Mouse (Mus musculus) cortical plate, adult 2 months (tissue): ENCODE measurements around the gene Grb2. TPM values are rescaled to one million over a fixed set of nuclear protein-coding genes. Genes with fewer than 3 reads are reported as not detected.

Experiments used
- H3K27ac ChIP-seq: fragments of 200-500 bp; 2 replicates; pipeline ENCODE4 v1.5.1; 2012; ENCODE audit warnings: low read length, control low read depth, inconsistent platforms; ENCODE audit not compliant: insufficient read depth
- H3K4me1 ChIP-seq: fragments of 200-500 bp; 2 replicates; pipeline ENCODE4 v1.6.1; 2011; ENCODE audit warnings: low read length; ENCODE audit not compliant: control insufficient read depth, insufficient read depth
- H3K4me3 ChIP-seq: fragments of 200-500 bp; 2 replicates; pipeline ENCODE4 v1.5.1; 2011; ENCODE audit warnings: mild to moderate bottlenecking, low read length, control low read depth; ENCODE audit not compliant: insufficient read depth
- CTCF ChIP-seq: fragments of 200-500 bp; IDR thresholded peaks from 2 replicates; pipeline ENCODE4 v1.5.1; 2011; ENCODE audit warnings: mild to moderate bottlenecking, control low read depth, low read length; ENCODE audit not compliant: insufficient read depth; ENCODE audit errors: extremely low read depth
- POLR2A ChIP-seq: fragments of 200-500 bp; IDR thresholded peaks from 2 replicates; pipeline ENCODE4 v1.6.1; 2011; ENCODE audit warnings: mild to moderate bottlenecking, low read length, control low read depth; ENCODE audit not compliant: insufficient read depth; ENCODE audit errors: extremely low read depth
- polyA plus RNA-seq: library from polyadenylated mRNA; depleted of rRNA; stranded (reverse); fragments of >200 nt; gene quantifications from 2 replicates; pipeline ENCODE4 v1.2.3, GENCODE M21; 2012

Gene Grb2
- polyA plus RNA-seq, 1 experiment, result 106 TPM

GRCm38 (mm10) chr11:115741070-115741469, 32.7 kb upstream of the Grb2 start:
- Histone ChIP-seq H3K27ac (no peak overlapping the region), H3K4me3 (no peak overlapping the region), H3K4me1 (no peaks in the 10 kb centered on the region)
- TF ChIP-seq POLR2A (no peak), CTCF (no peak)

DNA sequence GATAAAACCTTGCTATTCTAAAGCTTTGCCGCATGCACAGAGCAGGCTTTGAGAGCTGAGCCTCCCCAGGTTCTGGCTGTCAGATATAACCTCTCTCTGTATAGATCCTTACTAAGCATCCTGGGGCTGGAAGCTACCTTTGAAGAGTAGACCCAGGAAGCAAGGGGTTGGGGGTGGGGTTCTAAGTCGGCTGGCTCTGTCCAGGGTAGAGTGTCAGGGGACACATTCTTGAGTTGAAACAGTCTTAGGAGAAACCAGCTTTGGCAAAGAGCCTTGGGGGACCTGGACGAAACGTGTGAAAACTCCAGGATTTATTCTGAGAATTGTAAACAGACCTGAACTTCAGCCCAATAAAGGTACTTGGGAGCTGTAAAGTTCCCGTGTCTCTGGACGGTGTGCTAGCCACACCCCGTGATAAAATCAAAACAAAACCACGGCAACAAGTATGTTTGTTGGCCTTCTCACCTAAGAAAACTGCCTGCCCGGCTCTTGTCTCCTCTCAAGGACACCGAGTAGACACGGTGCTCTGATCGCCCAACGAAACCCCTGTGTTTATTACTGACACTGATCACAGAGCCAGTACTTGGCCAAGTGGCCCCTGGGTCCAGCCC, 30.0 kb upstream of the Grb2 start:
- no peak for TF ChIP-seq CTCF
- no peak for TF ChIP-seq POLR2A
- Histone ChIP-seq H3K4me3 (no peak overlapping the region), H3K4me1 (0 out of 2 replicates have a peak, but pooled peaks cover 1% of the 10 kb centered on the region), H3K27ac (no peak overlapping the region)

DNA sequence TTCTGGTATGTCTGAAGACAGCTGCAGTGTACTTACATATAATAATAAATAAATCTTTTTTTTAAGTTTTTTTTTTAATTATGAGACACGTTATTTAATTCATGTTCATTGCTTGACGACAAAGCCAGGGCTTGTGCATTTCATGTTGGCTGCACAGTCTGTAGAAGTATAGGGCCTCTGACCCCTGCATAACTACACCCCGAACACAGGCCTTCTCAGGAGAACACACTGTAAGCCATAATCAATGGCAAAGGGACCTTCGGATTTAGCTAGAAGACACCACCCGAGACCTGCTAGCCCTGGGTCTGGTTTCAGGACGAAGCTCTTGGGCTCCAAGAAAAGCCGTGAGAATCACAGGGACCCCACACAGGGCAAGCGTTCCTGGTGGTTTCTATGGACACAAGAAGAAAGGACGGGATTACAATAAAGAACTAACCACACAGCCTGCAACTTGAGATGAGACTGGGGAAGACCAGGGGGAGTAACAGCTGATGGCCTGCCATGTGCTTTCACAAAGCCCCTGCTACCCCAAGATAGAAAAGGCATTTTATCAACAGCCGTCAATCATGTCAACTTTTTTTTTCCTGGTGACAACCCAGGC, 29.3 kb upstream of the Grb2 start:
- TF ChIP-seq POLR2A (no peak), CTCF (no peak)
- 0 out of 2 replicates have a peak, but pooled peaks cover 1% of the 10 kb centered on the region for H3K4me1 ChIP-seq
- H3K27ac ChIP-seq, result no peak overlapping the region
- H3K4me3 ChIP-seq, result no peak overlapping the region

GRCm38 (mm10) chr11:115734041-115734686, 25.8 kb upstream of the Grb2 start:
- TF ChIP-seq POLR2A, result no peak
- TF ChIP-seq CTCF, result no peak
- no peak overlapping the region for H3K4me3 ChIP-seq
- H3K27ac ChIP-seq, result no peak overlapping the region
- H3K4me1 ChIP-seq, result 0 out of 2 replicates have a peak, but pooled peaks cover 1% of the 10 kb centered on the region

DNA sequence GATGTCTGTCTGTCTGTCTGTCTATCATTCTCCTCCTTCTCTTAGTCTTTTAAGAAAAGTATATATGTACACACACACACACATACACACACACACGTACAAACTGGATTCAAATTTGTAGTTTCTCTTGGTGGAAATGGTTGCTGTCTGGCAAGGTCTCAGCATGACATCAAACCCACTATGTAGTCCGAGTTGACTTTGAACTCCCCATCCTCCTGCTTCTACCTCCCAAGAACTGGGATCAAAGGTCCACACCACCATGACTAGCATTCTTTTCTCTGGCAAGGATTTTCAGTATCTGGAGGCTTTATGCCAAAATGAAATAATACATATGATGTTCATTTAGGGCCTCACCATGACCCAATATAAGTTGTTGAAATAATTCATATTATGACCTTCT, 14.8 kb upstream of the Grb2 start:
- Histone ChIP-seq H3K27ac (no peak overlapping the region), H3K4me3 (no peak overlapping the region), H3K4me1 (no peaks in the 10 kb centered on the region)
- no peak for TF ChIP-seq POLR2A
- TF ChIP-seq CTCF, result no peak

GRCm38 (mm10) chr11:115722638-115723037, 14.2 kb upstream of the Grb2 start:
- TF ChIP-seq POLR2A (no peak), CTCF (peak; percentile 99)
- Histone ChIP-seq H3K4me1 (no peaks in the 10 kb centered on the region), H3K4me3 (no peak overlapping the region), H3K27ac (no peak overlapping the region)

DNA sequence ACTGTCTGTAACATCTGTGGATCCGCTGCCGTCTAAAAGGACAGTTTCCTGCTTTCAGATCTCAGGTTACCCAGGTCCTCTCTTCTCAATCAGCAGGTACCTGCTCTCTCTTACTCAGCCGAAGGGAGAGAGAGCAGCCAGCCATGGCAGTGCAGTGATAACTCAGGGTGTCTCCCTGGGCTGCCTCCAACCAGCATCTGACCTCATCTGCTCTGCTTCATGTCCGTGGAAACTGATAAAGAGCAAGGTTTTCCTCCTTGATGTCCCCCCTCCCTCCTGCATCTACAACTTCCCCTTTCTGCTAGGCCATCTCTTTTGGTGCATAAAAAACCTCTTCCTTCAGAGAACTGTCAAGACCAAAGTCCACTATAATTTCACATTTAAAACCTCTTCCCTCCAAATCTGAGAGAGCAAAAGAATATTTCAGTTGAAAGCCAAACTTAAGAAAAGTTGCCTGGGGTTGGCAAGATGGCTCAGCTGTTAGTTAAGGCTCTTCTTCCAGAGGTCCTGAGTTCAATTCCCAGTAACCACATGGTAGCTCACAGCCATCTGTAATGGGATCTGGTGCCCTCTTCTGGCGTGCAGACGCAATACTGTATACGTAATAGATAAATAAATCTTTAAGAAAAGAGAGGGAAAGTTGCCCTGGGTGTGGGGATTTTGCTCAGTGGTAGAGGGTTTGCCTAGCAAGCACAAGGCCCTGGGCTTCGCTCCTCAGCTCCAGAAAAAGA, 9.4 kb upstream of the Grb2 start:
- H3K4me1 ChIP-seq, result no peaks in the 10 kb centered on the region
- 0 out of 2 replicates have a peak, but pooled peaks have one; percentile 8 for TF ChIP-seq CTCF
- no peak for TF ChIP-seq POLR2A
- no peak overlapping the region for H3K27ac ChIP-seq
- H3K4me3 ChIP-seq, result no peak overlapping the region

- TF ChIP-seq POLR2A (no peak), CTCF (no peak)
- H3K27ac ChIP-seq, result no peak overlapping the region
- no peaks in the 10 kb centered on the region for H3K4me1 ChIP-seq
- H3K4me3 ChIP-seq, result no peak overlapping the region
Observed at GRCm38 (mm10) chr11:115716410-115717338, 8.3 kb upstream of the Grb2 start.
